Mouse (Mus musculus): ENCODE results near the gene Nfe2. TPM values are rescaled to one million over a fixed set of nuclear protein-coding genes. Genes with fewer than 3 reads are reported as not detected.
A peak's percentile ranks its signal among the peaks of the same experiment; 100 is the strongest.

The Nfe2 gene
- 6.6 and 7.6 TPM in 2 replicates for polyA plus RNA-seq (2014; fragmentation: Nextera tagmentation; extraction: Ambion mirVana)

- no peak within 1 kb of the TSS for H3K27ac ChIP-seq (ENCODE audit: low read depth, low read length)
- 14% methylated on average over 15 of the region's 15 CpGs for WGBS
- peaks cover 7% of the 10 kb centered on the region; the same call in 1 of the 2 replicates for H3K4me1 ChIP-seq (replicated peaks; ENCODE audit: control insufficient read depth, insufficient read depth, low read length)
- H3K9ac ChIP-seq (ENCODE audit: low read length) = no peak within 1 kb of the TSS
- H3K4me2 ChIP-seq (ENCODE audit: low read depth, low read length, severe bottlenecking) = 0 out of 2 replicates have a peak within 1 kb of the TSS, but pooled peaks have one; percentile 8
- H3K36me3 ChIP-seq (ENCODE audit: control insufficient read depth, insufficient read depth, low read length) = no peaks in the 10 kb centered on the region
- peak; percentile 72 for DNase-seq (ENCODE audit: low spot score)
- peaks cover 2% of the 10 kb centered on the region; the same call in 1 of the 2 replicates for H3K27me3 ChIP-seq (ENCODE audit: control insufficient read depth, insufficient read depth, low read length)
- peak; percentile 67; the same call in 1 of the 2 replicates for ATAC-seq (replicated peaks; ENCODE audit: low FRiP score)
- no peaks in the 10 kb centered on the region for H3K9me3 ChIP-seq (ENCODE audit: control insufficient read depth, low read length)
- H3K4me3 ChIP-seq (ENCODE audit: low read depth, low read length) = no peak within 1 kb of the TSS
These were observed at the start of gene Nfe2 for GRCm38 (mm10) chr15:103257790-103258728. TSS of gene Nfe2 (minus strand) at chr15:103258403.

GRCm38 (mm10) chr15:103307125-103307524, 48.9 kb upstream of the Nfe2 start:
- peaks cover 42% of the 10 kb centered on the region for H3K4me1 ChIP-seq (replicated peaks; ENCODE audit: control insufficient read depth, insufficient read depth, low read length)
- WGBS = under 1% methylated on average over 7 of the region's 7 CpGs
- peak; percentile 97 for DNase-seq (ENCODE audit: low spot score)

GRCm38 (mm10) chr15:103305792-103306645, 47.8 kb upstream of the Nfe2 start:
- Histone ChIP-seq H3K4me3 (ENCODE audit: low read depth, low read length) (peak overlapping the region; percentile 31), H3K27me3 (ENCODE audit: control insufficient read depth, insufficient read depth, low read length) (peaks cover 3% of the 10 kb centered on the region; the same call in 1 of the 2 replicates), H3K36me3 (ENCODE audit: control insufficient read depth, insufficient read depth, low read length) (no peaks in the 10 kb centered on the region), H3K27ac (ENCODE audit: low read depth, low read length) (peak overlapping the region; percentile 92), H3K4me2 (ENCODE audit: low read depth, low read length, severe bottlenecking) (peak overlapping the region; percentile 74), H3K9me3 (ENCODE audit: control insufficient read depth, low read length) (no peaks in the 10 kb centered on the region), H3K9ac (ENCODE audit: low read length) (peak overlapping the region; percentile 82), H3K4me1 (replicated peaks; ENCODE audit: control insufficient read depth, insufficient read depth, low read length) (peaks cover 52% of the 10 kb centered on the region)
- WGBS = 37% methylated on average over 8 of the region's 8 CpGs
- ATAC-seq (replicated peaks; ENCODE audit: low FRiP score) (no peak), DNase-seq (ENCODE audit: low spot score) (no peak)

More at GRCm38 (mm10) chr15:103307125-103307524, 48.9 kb upstream of the Nfe2 start:
- no peak overlapping the region for H3K4me3 ChIP-seq (ENCODE audit: low read depth, low read length)
- no peaks in the 10 kb centered on the region for H3K36me3 ChIP-seq (ENCODE audit: control insufficient read depth, insufficient read depth, low read length)
- ATAC-seq (replicated peaks; ENCODE audit: low FRiP score) = 0 out of 2 replicates have a peak, but pooled peaks have one; percentile 0
- H3K4me2 ChIP-seq (ENCODE audit: low read depth, low read length, severe bottlenecking) = no peak overlapping the region
- H3K9ac ChIP-seq (ENCODE audit: low read length) = peak overlapping the region; percentile 25; the same call in 1 of the 2 replicates
- H3K27me3 ChIP-seq (ENCODE audit: control insufficient read depth, insufficient read depth, low read length) = peaks cover 3% of the 10 kb centered on the region; the same call in 1 of the 2 replicates
- no peaks in the 10 kb centered on the region for H3K9me3 ChIP-seq (ENCODE audit: control insufficient read depth, low read length)
- no peak overlapping the region for H3K27ac ChIP-seq (ENCODE audit: low read depth, low read length)

GRCm38 (mm10) chr15:103305070-103305678, 47.0 kb upstream of the Nfe2 start:
- Histone ChIP-seq H3K4me1 (replicated peaks; ENCODE audit: control insufficient read depth, insufficient read depth, low read length) (peaks cover 59% of the 10 kb centered on the region), H3K4me2 (ENCODE audit: low read depth, low read length, severe bottlenecking) (peak overlapping the region; percentile 76), H3K9ac (ENCODE audit: low read length) (peak overlapping the region; percentile 82), H3K27ac (ENCODE audit: low read depth, low read length) (peak overlapping the region; percentile 92), H3K9me3 (ENCODE audit: control insufficient read depth, low read length) (no peaks in the 10 kb centered on the region), H3K27me3 (ENCODE audit: control insufficient read depth, insufficient read depth, low read length) (peaks cover 3% of the 10 kb centered on the region; the same call in 1 of the 2 replicates), H3K4me3 (ENCODE audit: low read depth, low read length) (peak overlapping the region; percentile 31), H3K36me3 (ENCODE audit: control insufficient read depth, insufficient read depth, low read length) (no peaks in the 10 kb centered on the region)
- DNase-seq (ENCODE audit: low spot score) (peak; percentile 100), ATAC-seq (replicated peaks; ENCODE audit: low FRiP score) (peak; percentile 96)
- WGBS = under 1% methylated on average over 71 of the region's 71 CpGs

GRCm38 (mm10) chr15:103304616-103304969, 46.4 kb upstream of the Nfe2 start:
- Histone ChIP-seq H3K9me3 (ENCODE audit: control insufficient read depth, low read length) (no peaks in the 10 kb centered on the region), H3K27me3 (ENCODE audit: control insufficient read depth, insufficient read depth, low read length) (peaks cover 3% of the 10 kb centered on the region; the same call in 1 of the 2 replicates), H3K4me1 (replicated peaks; ENCODE audit: control insufficient read depth, insufficient read depth, low read length) (peaks cover 63% of the 10 kb centered on the region), H3K9ac (ENCODE audit: low read length) (peak overlapping the region; percentile 58), H3K36me3 (ENCODE audit: control insufficient read depth, insufficient read depth, low read length) (no peaks in the 10 kb centered on the region), H3K4me3 (ENCODE audit: low read depth, low read length) (peak overlapping the region; percentile 26), H3K27ac (ENCODE audit: low read depth, low read length) (peak overlapping the region; percentile 87), H3K4me2 (ENCODE audit: low read depth, low read length, severe bottlenecking) (peak overlapping the region; percentile 76)
- peak; percentile 65 for DNase-seq (ENCODE audit: low spot score)
- ATAC-seq (replicated peaks; ENCODE audit: low FRiP score) = peak; percentile 1
- WGBS = under 1% methylated on average over 9 of the region's 9 CpGs

GRCm38 (mm10) chr15:103303916-103304615, 45.9 kb upstream of the Nfe2 start:
- Histone ChIP-seq H3K4me2 (ENCODE audit: low read depth, low read length, severe bottlenecking) (peak overlapping the region; percentile 76), H3K4me1 (replicated peaks; ENCODE audit: control insufficient read depth, insufficient read depth, low read length) (peaks cover 68% of the 10 kb centered on the region), H3K27me3 (ENCODE audit: control insufficient read depth, insufficient read depth, low read length) (peaks cover under 1% of the 10 kb centered on the region; the same call in 1 of the 2 replicates), H3K9ac (ENCODE audit: low read length) (peak overlapping the region; percentile 58), H3K9me3 (ENCODE audit: control insufficient read depth, low read length) (no peaks in the 10 kb centered on the region), H3K4me3 (ENCODE audit: low read depth, low read length) (peak overlapping the region; percentile 26), H3K36me3 (ENCODE audit: control insufficient read depth, insufficient read depth, low read length) (no peaks in the 10 kb centered on the region), H3K27ac (ENCODE audit: low read depth, low read length) (peak overlapping the region; percentile 87)
- WGBS = 11% methylated on average over 8 of the region's 8 CpGs
- ATAC-seq (replicated peaks; ENCODE audit: low FRiP score) = no peak
- no peak for DNase-seq (ENCODE audit: low spot score)

GRCm38 (mm10) chr15:103302341-103303021, 44.3 kb upstream of the Nfe2 start:
- no peak overlapping the region for H3K4me3 ChIP-seq (ENCODE audit: low read depth, low read length)
- H3K4me1 ChIP-seq (replicated peaks; ENCODE audit: control insufficient read depth, insufficient read depth, low read length) = peaks cover 72% of the 10 kb centered on the region
- no peaks in the 10 kb centered on the region for H3K9me3 ChIP-seq (ENCODE audit: control insufficient read depth, low read length)
- no peaks in the 10 kb centered on the region for H3K27me3 ChIP-seq (ENCODE audit: control insufficient read depth, insufficient read depth, low read length)
- no peak overlapping the region for H3K4me2 ChIP-seq (ENCODE audit: low read depth, low read length, severe bottlenecking)
- no peak for ATAC-seq (replicated peaks; ENCODE audit: low FRiP score)
- no peaks in the 10 kb centered on the region for H3K36me3 ChIP-seq (ENCODE audit: control insufficient read depth, insufficient read depth, low read length)
- WGBS = 43% methylated on average over 6 of the region's 6 CpGs
- peak overlapping the region; percentile 45; the same call in 1 of the 2 replicates for H3K9ac ChIP-seq (ENCODE audit: low read length)
- DNase-seq (ENCODE audit: low spot score) = no peak
- H3K27ac ChIP-seq (ENCODE audit: low read depth, low read length) = peak overlapping the region; percentile 99
